Mouse (Mus musculus) heart, adult 2 months (tissue): ENCODE measurements at regions not wholly inside any gene's neighbourhood (a gene's known extent, or its start where the extent isn't known, plus 50 kb on each side); places are given as distances from the start of the nearest gene placed in this dataset.

ENCODE experiments used
- CTCF ChIP-seq: fragments of 200-600 bp; IDR thresholded peaks from 2 replicates; pipeline ENCODE4 v1.8.1; 2022; ENCODE audit warnings: antibody characterized with exemption, mild to moderate bottlenecking, moderate library complexity
- POLR2A ChIP-seq: fragments of 200-500 bp; IDR thresholded peaks from 2 replicates; pipeline ENCODE4 v1.6.1; 2011; ENCODE audit warnings: mild to moderate bottlenecking, low read depth, low read length, control low read depth; ENCODE audit not compliant: insufficient read depth

- TF ChIP-seq CTCF (no peak), POLR2A (no peak)
These were observed 455.5 kb upstream of the Fam92a start for GRCm38 (mm10) chr4:12627158-12627871.
